In genomic region chr7:126898102-126898990, GRCm38 (mm10) we compare ENCODE assay signal across 7 mouse cellular contexts. TPM values are rescaled to one million over a fixed set of nuclear protein-coding genes. Genes with fewer than 3 reads are reported as not detected.
DNase-seq lines count a peak whose midpoint lies in the region; ATAC-seq lines count a peak whose summit lies in the region.

No protein-coding gene starts in this region.

- intact Hi-C loops in gastrocnemius, postnatal 36 days (cut with DNase I) = no loop called here
- intact Hi-C loops in left cerebral cortex, postnatal 36 days (cut with DNase I) = no loop called here

- peak; percentile 99 for DNase-seq in adrenal gland, adult 18-20 months (ENCODE audit: low spot score in 2 of 2)
- peak; percentile 96 for DNase-seq in embryo, embryonic 11 days
- DNase-seq in gastrocnemius, postnatal 36 days = peak; percentile 96 to 99
- peak; percentile 95 for DNase-seq in left cerebral cortex, postnatal 36 days (ENCODE audit: low spot score in 2 of 2)
- DNase-seq in midbrain, embryonic 11.5 days (ENCODE audit: low spot score, missing footprints) = peak; percentile 100
- peak; percentile 97 for DNase-seq in skeletal muscle tissue, adult 2 months (ENCODE audit: low read depth, low spot score)

- peak overlapping the region; percentile 63 for H3K4me2 ChIP-seq in intestine, embryonic 16.5 days (ENCODE audit: low read depth, low read length)
- peak overlapping the region; percentile 60 for H3K4me2 ChIP-seq in midbrain, embryonic 11.5 days

- H3K36me3 ChIP-seq in intestine, embryonic 16.5 days (ENCODE audit: control insufficient read depth, insufficient read depth, low read length) = no peaks in the 10 kb centered on the region
- H3K36me3 ChIP-seq in midbrain, embryonic 11.5 days (ENCODE audit: control insufficient read depth, insufficient read depth, low read length) = no peaks in the 10 kb centered on the region

- H3K4me3 ChIP-seq in intestine, embryonic 16.5 days (ENCODE audit: low read length) = peak overlapping the region; percentile 64
- peak overlapping the region; percentile 49 for H3K4me3 ChIP-seq in midbrain, embryonic 11.5 days (ENCODE audit: low read depth, low read length)

- no peaks in the 10 kb centered on the region for H3K27me3 ChIP-seq in intestine, embryonic 16.5 days (replicated peaks; ENCODE audit: control insufficient read depth, insufficient read depth, low read length)
- no peaks in the 10 kb centered on the region for H3K27me3 ChIP-seq in midbrain, embryonic 11.5 days (ENCODE audit: control insufficient read depth, insufficient read depth, low read length)

- no peaks in the 10 kb centered on the region for H3K9me3 ChIP-seq in intestine, embryonic 16.5 days (ENCODE audit: control insufficient read depth, low read length)
- H3K9me3 ChIP-seq in midbrain, embryonic 11.5 days (ENCODE audit: control insufficient read depth, low read length) = no peaks in the 10 kb centered on the region

- peak; percentile 97 for ATAC-seq in intestine, embryonic 16.5 days
- ATAC-seq in midbrain, embryonic 11.5 days (ENCODE audit: low FRiP score) = peak; percentile 92

- peaks cover 9% of the 10 kb centered on the region for H3K4me1 ChIP-seq in intestine, embryonic 16.5 days (ENCODE audit: control insufficient read depth, insufficient read depth, low read length)
- H3K4me1 ChIP-seq in midbrain, embryonic 11.5 days (ENCODE audit: control insufficient read depth, insufficient read depth, low read length) = peaks cover 5% of the 10 kb centered on the region; the same call in 1 of the 2 replicates

- peak overlapping the region; percentile 72 for H3K9ac ChIP-seq in intestine, embryonic 16.5 days (ENCODE audit: low read depth, low read length)
- peak overlapping the region; percentile 70 for H3K9ac ChIP-seq in midbrain, embryonic 11.5 days (ENCODE audit: low read length)

- 11% methylated on average over 37 of the region's 37 CpGs for WGBS in intestine, embryonic 16.5 days
- WGBS in midbrain, embryonic 11.5 days = 11% methylated on average over 37 of the region's 37 CpGs

- peak overlapping the region; percentile 73 for H3K27ac ChIP-seq in intestine, embryonic 16.5 days (ENCODE audit: low read length)
- no peak overlapping the region for H3K27ac ChIP-seq in midbrain, embryonic 11.5 days (ENCODE audit: low read depth, low read length)

RNA-seq across cellular contexts. Expression of gene Taok2, which starts 13.8 kb away (rescaled TPM):
- 10 to 100 TPM; 67.1 to 70.6 TPM for total RNA-seq in adrenal gland, adult 18-20 months (2021)
- 10 to 100 TPM; 18.3 to 21.7 TPM for total RNA-seq in gastrocnemius, postnatal 36 days (2021)
- polyA plus RNA-seq in intestine, embryonic 16.5 days (2015; fragmentation: Nextera tagmentation; extraction: Ambion mirVana) = 27.6 and 28.6 TPM in 2 replicates
- total RNA-seq in left cerebral cortex, postnatal 36 days (2021) = 100 to 1,000 TPM; 152 to 156 TPM
- 25.7 and 27.2 TPM in 2 replicates for polyA plus RNA-seq in midbrain, embryonic 11.5 days (2014; fragmentation: Nextera tagmentation; extraction: Ambion mirVana)

RNA-seq across cellular contexts. Expression of gene Tmem219, which starts 24.4 kb away (rescaled TPM):
- 10 to 100 TPM; 30.7 to 32.8 TPM for total RNA-seq in adrenal gland, adult 18-20 months (2021)
- total RNA-seq in gastrocnemius, postnatal 36 days (2021) = 1 to 10 TPM; 9.1 to 9.3 TPM
- 34.1 and 35.4 TPM in 2 replicates for polyA plus RNA-seq in intestine, embryonic 16.5 days (2015; fragmentation: Nextera tagmentation; extraction: Ambion mirVana)
- 10 to 100 TPM; 22.4 to 25.3 TPM for total RNA-seq in left cerebral cortex, postnatal 36 days (2021)
- 25.6 and 26.5 TPM in 2 replicates for polyA plus RNA-seq in midbrain, embryonic 11.5 days (2014; fragmentation: Nextera tagmentation; extraction: Ambion mirVana)

RNA-seq across cellular contexts. Expression of gene Kctd13, which starts 30.3 kb away (rescaled TPM):
- total RNA-seq in adrenal gland, adult 18-20 months (2021) = 10 to 100 TPM; 18.7 to 21.8 TPM
- total RNA-seq in gastrocnemius, postnatal 36 days (2021) = 1 to 10 TPM; 1.4 to 1.6 TPM
- polyA plus RNA-seq in intestine, embryonic 16.5 days (2015; fragmentation: Nextera tagmentation; extraction: Ambion mirVana) = 10.9 and 11.2 TPM in 2 replicates
- 100 to 1,000 TPM; 149 to 167 TPM for total RNA-seq in left cerebral cortex, postnatal 36 days (2021)
- polyA plus RNA-seq in midbrain, embryonic 11.5 days (2014; fragmentation: Nextera tagmentation; extraction: Ambion mirVana) = 26.5 and 26.8 TPM in 2 replicates

RNA-seq across cellular contexts. Expression of gene Ino80e, which starts 36.2 kb away (rescaled TPM):
- 10 to 100 TPM; 38.4 to 42.5 TPM for total RNA-seq in adrenal gland, adult 18-20 months (2021)
- 10 to 100 TPM; 10.3 to 12.6 TPM for total RNA-seq in gastrocnemius, postnatal 36 days (2021)
- polyA plus RNA-seq in intestine, embryonic 16.5 days (2015; fragmentation: Nextera tagmentation; extraction: Ambion mirVana) = 62.3 and 64.0 TPM in 2 replicates
- total RNA-seq in left cerebral cortex, postnatal 36 days (2021) = 10 to 100 TPM; 47.8 to 49.4 TPM
- polyA plus RNA-seq in midbrain, embryonic 11.5 days (2014; fragmentation: Nextera tagmentation; extraction: Ambion mirVana) = 92.6 and 99.7 TPM in 2 replicates

RNA-seq across cellular contexts. Expression of gene Hirip3, which starts 36.6 kb away (rescaled TPM):
- 10 to 100 TPM in 1 of 2 experiments, 1 to 10 TPM in 1; 9.8 to 11.8 TPM for total RNA-seq in adrenal gland, adult 18-20 months (2021)
- total RNA-seq in gastrocnemius, postnatal 36 days (2021) = 1 to 10 TPM; 3.7 to 7.8 TPM
- polyA plus RNA-seq in intestine, embryonic 16.5 days (2015; fragmentation: Nextera tagmentation; extraction: Ambion mirVana) = 18.3 and 24.8 TPM in 2 replicates
- 10 to 100 TPM; 31.1 to 33.8 TPM for total RNA-seq in left cerebral cortex, postnatal 36 days (2021)
- 23.8 and 28.4 TPM in 2 replicates for polyA plus RNA-seq in midbrain, embryonic 11.5 days (2014; fragmentation: Nextera tagmentation; extraction: Ambion mirVana)

Comparison
In these comparisons a context has a peak if more than half of its experiments do, and no peak if none do; other contexts are left out.
1. RNA of gene Kctd13, which starts 30.3 kb away (total RNA-seq): 149 to 167 TPM in left cerebral cortex, postnatal 36 days and 18.7 to 21.8 TPM in adrenal gland, adult 18-20 months; 1.4 to 1.6 TPM in gastrocnemius, postnatal 36 days; every median in the first group is over 4 times any median in the second.
2. Peak in every context shown above with its lines, with median percentiles within 50 percentile points of each other: DNase-seq.